ENCODE assay signal across 22 mouse cellular contexts in the genomic region with DNA sequence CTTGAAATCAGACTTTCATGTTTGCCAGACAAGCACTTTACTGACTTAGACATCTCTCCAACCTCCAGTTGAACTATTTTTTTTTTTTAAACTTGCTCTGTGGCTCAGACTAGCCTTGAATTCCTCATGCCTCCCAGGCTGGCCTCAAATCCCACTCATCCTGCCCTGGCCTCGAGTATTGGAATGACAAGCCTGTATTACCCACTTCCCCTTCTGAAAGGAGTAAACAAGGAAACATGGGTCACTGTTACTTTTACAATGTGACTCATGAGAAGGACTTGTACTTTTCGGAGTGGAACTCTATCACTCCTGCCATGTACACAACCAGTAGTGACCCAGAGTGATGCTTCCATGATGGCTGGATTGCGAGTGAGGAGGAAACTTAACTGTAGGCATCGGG. TPM values are rescaled to one million over a fixed set of nuclear protein-coding genes. Genes with fewer than 3 reads are reported as not detected.
A peak's percentile ranks its signal among the peaks of the same experiment; 100 is the strongest.
DNase-seq lines count a peak whose midpoint lies in the region; ATAC-seq and TF ChIP-seq lines count a peak whose summit lies in the region.
"Had no signal": no experiment of that assay in that cellular context is flagged by ENCODE, and none has a peak within 500 bp of the region (broad histone marks: within the 10 kb centered on the region; RNA-seq: fewer than 3 reads in every experiment).

No protein-coding gene starts in this region.

- TF ChIP-seq EP300 in lung, postnatal 0 days (IDR thresholded peaks at IDR 0.05) = no peak

- ATAC-seq in lung, postnatal 0 days = no peak
- ATAC-seq in megakaryocyte progenitor cell, adult 5-6 weeks (replicated peaks; ENCODE audit: poor library complexity) = no peak
- ATAC-seq: CD4-positive, CD25-positive, alpha-beta regulatory T cell, adult 4 months; forebrain, embryonic 13.5 days; forebrain, postnatal 0 days; hindbrain, embryonic 16.5 days; inflammation-experienced regulatory T-cells, adult 6 months had no signal

- H3K36me3 ChIP-seq in lung, postnatal 0 days (ENCODE audit: insufficient read depth, low read length) = no peaks in the 10 kb centered on the region
- H3K36me3 ChIP-seq: embryonic facial prominence, embryonic 10.5 days; heart, embryonic 10.5 days; hindbrain, embryonic 12.5 days had no signal

- H3K4me3 ChIP-seq in lung, postnatal 0 days (ENCODE audit: low read depth, low read length) = no peak overlapping the region
- H3K4me3 ChIP-seq in brown adipose tissue, adult 24 weeks (ENCODE audit: insufficient read depth, low read depth, low read length) = no peak overlapping the region
- H3K4me3 ChIP-seq: embryonic facial prominence, embryonic 10.5 days; forebrain, embryonic 13.5 days; heart, embryonic 10.5 days; hindbrain, embryonic 12.5 days had no signal

- no peaks in the 10 kb centered on the region for H3K9me3 ChIP-seq in lung, postnatal 0 days (ENCODE audit: low read length)
- H3K9me3 ChIP-seq: embryonic facial prominence, embryonic 10.5 days; forebrain, embryonic 13.5 days; G1E; heart, embryonic 10.5 days; hindbrain, embryonic 12.5 days had no signal

- H3K4me1 ChIP-seq in lung, postnatal 0 days (ENCODE audit: insufficient read depth, low read depth, low read length) = peaks cover 8% of the 10 kb centered on the region; the same call in 1 of the 2 replicates
- H3K4me1 ChIP-seq in brown adipose tissue, adult 24 weeks (ENCODE audit: control insufficient read depth, insufficient read depth, insufficient read length, low read length) = peaks cover 2% of the 10 kb centered on the region; the same call in 1 of the 2 replicates

- no peak overlapping the region for H3K4me2 ChIP-seq in lung, postnatal 0 days (replicated peaks; ENCODE audit: low read depth, low read length)
- H3K4me2 ChIP-seq: forebrain, embryonic 13.5 days; hindbrain, embryonic 12.5 days had no signal

- TF ChIP-seq CTCF in lung, postnatal 0 days (IDR thresholded peaks at IDR 0.05) = no peak

- no peak overlapping the region for H3K27ac ChIP-seq in lung, postnatal 0 days (ENCODE audit: low read length)
- peak overlapping the region; percentile 64 for H3K27ac ChIP-seq in brown adipose tissue, adult 24 weeks (replicated peaks; ENCODE audit: low read depth, low read length)
- H3K27ac ChIP-seq: embryonic facial prominence, embryonic 10.5 days; forebrain, embryonic 13.5 days; heart, embryonic 10.5 days; hindbrain, embryonic 12.5 days had no signal

- WGBS in lung, postnatal 0 days = 60% methylated on average over 4 of the region's 4 CpGs

- DNase-seq in adrenal gland, adult (ENCODE audit: inconsistent age in 2 of 2, low spot score in 1 of 2) = peak; percentile 48 to 69
- no peak for DNase-seq in adrenal gland, postnatal 25 days
- peak; percentile 91 for DNase-seq in heart, adult 11 months
- no peak for DNase-seq in heart, adult 8-10 months (ENCODE audit: low spot score)
- DNase-seq in lung, postnatal 0 days (ENCODE audit: low spot score) = peak; percentile 43
- no peak for DNase-seq in lung, postnatal 10 days
- DNase-seq: B cell, adult 2 months; cerebellum, adult 2 months; cerebellum, postnatal 10 days; forebrain, postnatal 0 days; gastrocnemius, postnatal 14 days; heart, postnatal 4 days had no signal

- no peaks in the 10 kb centered on the region for H3K27me3 ChIP-seq in lung, postnatal 0 days (replicated peaks; ENCODE audit: insufficient read depth, low read length)
- H3K27me3 ChIP-seq: hindbrain, embryonic 12.5 days had no signal

- H3K9ac ChIP-seq in lung, postnatal 0 days (replicated peaks; ENCODE audit: low read depth) = no peak overlapping the region
- H3K9ac ChIP-seq: forebrain, embryonic 13.5 days; forebrain, postnatal 0 days; hindbrain, embryonic 12.5 days had no signal

RNA-seq across cellular contexts. Expression of a gene that starts 3.6 kb away (rescaled TPM):
- total RNA-seq in adrenal gland, postnatal 25 days (2021) = 147 and 157 TPM in 2 replicates
- 1 to 10 TPM; 2.5 to 4.9 (median 4.0) TPM for total RNA-seq in heart, adult 8-10 months (2022)
- polyA plus RNA-seq in lung, postnatal 0 days (2015; fragmentation: Nextera tagmentation; extraction: Ambion mirVana) = 2.7 and 3.4 TPM in 2 replicates
- polyA plus RNA-seq in brown adipose tissue, adult 24 weeks (2012; ENCODE audit: insufficient read depth, insufficient read length, missing spikeins) = 1.1 and 2.7 TPM in 2 replicates
- 95.0 and 97.5 TPM in 2 replicates for total RNA-seq in megakaryocyte progenitor cell, adult 5-6 weeks (2015)
- total RNA-seq in megakaryocyte progenitor cell, adult 5-6 weeks (2017) = 128 and 149 TPM in 2 replicates

Comparison
In these comparisons a context has a peak if more than half of its experiments do, and no peak if none do; other contexts are left out.
1. DNase-seq: peak in adrenal gland, adult (2 of 2), heart, adult 11 months (single experiment) and lung, postnatal 0 days (single experiment); none in adrenal gland, postnatal 25 days (single experiment), heart, adult 8-10 months (single experiment) and lung, postnatal 10 days (single experiment).
2. RNA of a gene that starts 3.6 kb away (total RNA-seq): 147 to 157 TPM in adrenal gland, postnatal 25 days and 95.0 to 149 TPM in megakaryocyte progenitor cell, adult 5-6 weeks; 2.5 to 4.9 TPM in heart, adult 8-10 months; every median in the first group is over 10 times any median in the second.